In the genomic region with DNA sequence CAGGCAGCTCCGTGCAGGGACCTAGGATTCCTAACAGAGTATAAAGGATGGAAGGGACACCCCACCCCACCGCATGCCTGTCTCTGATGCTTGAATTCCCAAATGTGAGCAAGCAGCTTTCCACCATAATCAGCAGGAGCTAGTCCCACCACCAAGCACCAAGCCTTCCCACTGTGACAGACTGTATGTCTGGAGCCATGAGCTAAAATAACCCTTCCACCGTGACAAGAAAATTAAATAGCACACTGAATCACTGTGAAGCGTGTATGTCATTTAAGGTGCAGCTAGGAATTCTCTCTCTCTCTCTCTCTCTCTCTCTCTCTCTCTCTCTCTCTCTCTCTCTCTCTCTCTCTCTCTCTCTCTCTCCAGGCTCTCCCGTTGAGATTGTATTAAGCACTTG, we compare ENCODE assay signal across 14 mouse cellular contexts.
"Had no signal": no experiment of that assay in that cellular context is flagged by ENCODE, and none has a peak within 500 bp of the region (broad histone marks: within the 10 kb centered on the region; RNA-seq: fewer than 3 reads in every experiment).

No protein-coding gene starts in this region.

- H3K4me2 ChIP-seq: liver, embryonic 13.5 days; midbrain, embryonic 11.5 days had no signal

- H3K9ac ChIP-seq: liver, embryonic 13.5 days had no signal

- H3K4me3 ChIP-seq: left cerebral cortex, adult 2 months; liver, embryonic 13.5 days had no signal

- DNase-seq: kidney, adult 9 months; kidney, postnatal 14 days; kidney, postnatal 4 days; liver, embryonic 13.5 days; lung, adult 2 months; lung, postnatal 14 days; lung, postnatal 4 days; midbrain, embryonic 14.5 days; thymus, adult 2 months; thymus, postnatal 14 days; thymus, postnatal 4 days had no signal

- H3K27me3 ChIP-seq: liver, embryonic 13.5 days had no signal

- H3K36me3 ChIP-seq: liver, embryonic 13.5 days had no signal

- H3K4me1 ChIP-seq: liver, embryonic 13.5 days had no signal

- H3K27ac ChIP-seq: left cerebral cortex, adult 2 months; liver, embryonic 13.5 days; stomach, postnatal 0 days had no signal

- H3K9me3 ChIP-seq: liver, embryonic 13.5 days had no signal
